Mouse (Mus musculus) R1 (cell line): ENCODE data around the gene Zfp566.

ENCODE experiments used
- DNase-seq: peaks from one replicate; pipeline ENCODE4 v3.0.0-alpha.2; 2018; ENCODE audit warnings: low read depth, low spot score

Gene Zfp566

DNA sequence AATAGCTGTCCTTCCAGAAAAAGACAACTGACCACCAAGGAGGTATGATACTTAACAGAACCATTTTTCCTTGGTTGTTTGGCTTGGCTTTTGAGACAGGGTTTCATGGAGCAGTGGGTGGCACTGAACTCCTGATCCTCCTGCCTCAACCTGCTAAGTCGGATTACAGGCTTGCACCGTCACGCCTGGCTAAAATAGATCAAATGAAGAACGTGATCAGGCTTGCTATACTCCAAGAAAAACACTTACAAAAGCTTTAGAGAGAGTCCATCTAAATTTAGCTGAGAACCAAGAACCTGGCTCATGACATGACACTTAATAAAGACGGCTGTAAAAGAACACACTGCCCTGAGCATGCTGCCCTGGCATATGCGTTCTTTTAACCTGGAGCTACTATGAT lies 30.0 kb downstream of the Zfp566 start:
- DNase-seq, result no peak

DNA sequence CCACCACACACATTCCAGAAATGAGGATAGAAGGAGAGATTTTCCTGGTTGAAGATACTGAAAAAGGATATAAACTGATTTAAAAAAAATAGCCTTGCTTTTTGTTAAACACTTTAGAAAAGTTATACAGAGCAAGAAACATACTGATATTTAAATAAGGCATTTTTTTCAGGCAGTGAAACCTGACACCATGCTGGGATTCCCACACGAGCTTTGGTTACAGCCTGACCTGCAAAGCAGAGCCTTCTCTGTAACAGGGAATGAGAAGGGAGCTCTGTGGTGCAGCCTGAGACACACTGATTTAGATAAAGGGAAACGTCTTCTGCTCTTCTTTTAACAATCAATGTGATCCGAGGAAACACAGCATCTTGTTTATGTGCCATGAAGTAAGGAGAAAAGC lies 36.7 kb downstream of the Zfp566 start:
- no peak for DNase-seq

DNA sequence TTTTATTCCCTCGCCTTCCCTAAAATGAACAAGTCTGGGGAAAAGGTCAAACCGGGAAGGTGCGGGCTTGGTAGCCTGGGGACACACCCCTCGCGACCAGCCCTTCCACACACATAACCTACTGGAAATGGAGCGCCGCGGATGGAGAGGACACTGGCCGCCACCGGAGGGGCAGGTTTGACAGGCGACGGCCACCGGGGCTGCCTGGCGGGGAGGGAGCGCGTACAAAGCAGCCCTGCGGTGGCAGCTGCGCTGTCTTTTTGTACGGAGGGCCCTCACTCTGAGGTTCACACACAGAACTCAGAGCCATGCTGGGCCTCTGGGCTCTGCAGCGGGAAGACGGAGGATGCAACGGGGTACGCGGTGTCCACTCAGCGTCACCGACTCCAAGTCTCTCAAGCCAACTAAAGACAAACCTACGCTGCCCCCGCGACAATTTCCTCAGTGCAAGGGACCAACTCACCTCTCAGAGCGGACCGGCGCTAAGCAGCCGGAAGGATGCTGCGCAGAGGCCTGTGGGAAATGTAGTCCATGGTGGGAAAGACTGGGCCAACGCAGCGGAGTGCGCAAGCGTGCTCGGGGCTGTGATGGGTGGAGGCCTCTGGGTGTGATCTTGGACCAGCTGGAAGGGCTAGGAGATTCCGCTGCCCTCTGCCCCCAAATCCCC lies 39.3 kb downstream of the Zfp566 start, which contains the start of gene Zfp14:
Zfp14 (minus strand) TSS at position 499 of the 667 bp plus-strand sequence.
- DNase-seq, result peak; percentile 93

DNA sequence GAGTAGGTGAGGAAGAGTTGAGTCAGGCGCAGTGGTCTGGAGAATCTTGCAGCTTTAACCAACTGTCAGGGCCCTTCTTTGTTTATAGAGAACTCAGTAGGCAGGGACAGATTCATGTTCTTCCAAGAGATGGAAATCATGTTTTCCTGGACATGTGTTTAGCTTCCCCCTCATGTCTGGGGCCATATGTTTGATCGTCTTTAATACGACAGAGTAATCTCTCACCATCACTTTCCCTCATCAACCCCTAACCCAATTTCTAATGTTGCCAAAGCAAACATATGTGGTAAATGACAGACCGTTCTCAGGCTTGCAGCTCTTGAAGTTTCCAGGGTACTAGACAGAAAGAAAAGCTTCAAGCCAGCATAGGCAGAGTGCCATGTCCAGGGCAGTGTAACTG lies 42.2 kb downstream of the Zfp566 start:
- DNase-seq, result no peak

DNA sequence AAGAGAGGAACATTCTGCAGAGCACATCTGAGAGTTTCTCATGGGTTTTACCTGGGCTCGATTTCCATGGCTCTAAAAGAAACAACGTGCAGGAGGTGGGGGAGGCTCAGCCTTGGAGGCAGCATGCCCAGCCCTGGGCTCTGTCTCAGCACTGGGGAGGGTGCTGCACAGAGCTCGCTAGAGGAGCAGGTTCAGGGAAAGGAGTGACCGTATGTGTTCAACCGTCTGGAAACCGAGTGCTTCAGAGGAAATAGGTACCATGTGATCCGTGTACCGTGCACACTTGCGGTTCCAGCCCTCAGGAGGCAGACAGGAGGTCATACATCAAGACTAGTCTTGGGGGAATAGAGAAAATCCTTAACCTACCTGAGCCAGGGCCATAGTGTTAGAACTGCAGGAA lies 46.0 kb downstream of the Zfp566 start:
- DNase-seq, result no peak

DNA sequence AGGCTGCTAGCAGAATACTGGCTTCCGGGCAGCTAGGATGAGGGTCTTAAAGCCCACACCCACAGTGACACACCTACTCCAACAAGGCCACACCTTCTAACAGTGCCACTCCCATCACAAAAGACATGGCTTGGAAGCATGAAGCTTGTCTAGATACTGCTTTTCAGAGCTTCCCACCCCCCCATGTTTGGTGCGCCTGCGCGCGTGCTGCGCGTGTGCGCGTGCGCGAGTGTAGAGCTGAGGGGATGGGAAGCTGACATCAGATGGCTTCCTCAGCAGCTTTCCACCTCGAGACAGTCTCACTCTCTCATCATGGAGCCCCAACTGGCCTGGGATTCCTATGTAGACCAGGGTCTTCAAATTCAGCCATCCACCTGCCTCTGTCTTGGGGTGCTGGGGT lies 56.0 kb downstream of the Zfp566 start:
- peak; percentile 68 for DNase-seq

DNA sequence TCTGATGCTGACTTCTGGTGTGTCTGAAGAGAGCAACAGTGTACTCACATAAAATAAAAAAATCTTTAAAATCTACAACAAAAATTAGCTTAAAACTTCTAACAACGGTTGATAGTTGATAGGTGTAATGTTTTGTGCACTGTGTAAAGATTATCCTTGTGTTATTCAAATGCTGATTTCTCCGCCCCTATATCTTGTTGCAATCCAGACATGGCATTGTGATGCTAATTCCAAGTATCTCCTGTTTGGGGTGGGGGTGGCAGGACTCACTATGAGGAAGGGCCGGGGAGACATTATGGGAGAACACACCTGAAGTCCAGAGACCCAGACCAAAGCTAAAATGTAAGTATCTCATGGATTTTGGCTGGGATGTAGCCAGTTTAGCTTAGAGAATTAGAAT lies 58.9 kb downstream of the Zfp566 start:
- DNase-seq, result peak; percentile 84

DNA sequence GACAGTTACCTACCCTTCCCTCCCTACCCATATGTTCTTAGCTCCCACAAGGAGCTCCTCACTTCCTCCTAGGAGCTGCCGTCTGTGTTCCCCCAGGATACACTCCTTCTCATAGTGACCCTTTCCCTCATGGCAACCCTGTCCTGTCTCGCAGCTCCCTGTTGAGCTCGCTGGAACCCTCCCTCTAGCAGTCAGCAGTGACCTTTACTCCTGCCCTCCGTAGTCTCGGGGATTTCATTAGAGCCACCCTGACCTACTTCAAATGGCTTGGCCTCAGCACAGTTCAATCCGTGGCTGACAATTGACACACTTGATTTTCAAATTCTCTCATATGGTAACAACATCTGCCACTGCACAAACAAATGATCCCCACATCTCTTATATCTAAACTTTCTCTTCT lies 59.6 kb downstream of the Zfp566 start:
- no peak for DNase-seq

DNA sequence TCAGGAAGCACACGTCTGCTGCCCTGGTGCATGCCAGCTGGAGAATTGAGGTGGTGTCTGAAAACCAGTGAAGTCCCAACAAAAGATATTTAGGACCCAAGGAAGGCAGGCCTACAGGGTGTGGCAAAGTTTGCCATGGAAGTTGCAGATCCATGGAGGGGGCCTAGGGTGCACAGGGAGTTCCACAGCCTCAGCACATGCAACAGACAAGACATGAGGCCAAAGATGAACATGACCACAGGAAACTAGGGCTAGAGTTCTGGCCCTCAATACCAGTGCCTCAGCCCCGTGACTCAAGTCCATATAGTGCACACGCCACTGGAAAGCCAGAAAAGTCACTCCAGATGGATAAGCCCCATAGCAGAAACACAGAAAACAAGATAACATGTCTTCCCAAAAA lies 61.8 kb downstream of the Zfp566 start:
- no peak for DNase-seq
